Mouse (Mus musculus) brown adipose tissue, adult 24 weeks (tissue): Measurements from ENCODE around the gene Nr2f6. TPM values are rescaled to one million over a fixed set of nuclear protein-coding genes. Genes with fewer than 3 reads are reported as not detected.
A peak's percentile ranks its signal among the peaks of the same experiment; 100 is the strongest.

Experiments used
- H3K27ac ChIP-seq: fragments of 200-500 bp; replicated peaks from 2 replicates; pipeline ENCODE4 v1.5.1; 2012; ENCODE audit warnings: low read depth, mild to moderate bottlenecking, low read length
- H3K4me1 ChIP-seq: fragments of 200-500 bp; 2 replicates; pipeline ENCODE4 v1.6.1; 2012; ENCODE audit warnings: low read length, mixed read lengths; ENCODE audit not compliant: control insufficient read depth, insufficient read depth, insufficient read length
- H3K4me3 ChIP-seq: fragments of 200-500 bp; 2 replicates; pipeline ENCODE4 v1.5.1; 2012; ENCODE audit warnings: low read depth, mild to moderate bottlenecking, low read length, moderate library complexity; ENCODE audit not compliant: insufficient read depth
- polyA plus RNA-seq: library from polyadenylated mRNA; stranded (reverse); fragments of >200 nt; gene quantifications from 2 replicates; pipeline ENCODE4 v1.2.4, GENCODE M21; 2012; ENCODE audit not compliant: missing spikeins, insufficient read depth, insufficient read length

Nr2f6 gene
- 43.4 and 56.0 TPM in 2 replicates for polyA plus RNA-seq

GRCm38 (mm10) chr8:71381421-71381970, at the start of gene Nr2f6:
Gene Nr2f6 (minus strand): TSS chr8:71381960.
- Histone ChIP-seq H3K27ac (peak within 1 kb of the TSS; percentile 86), H3K4me3 (peak within 1 kb of the TSS; percentile 93), H3K4me1 (peaks cover 24% of the 10 kb centered on the region)

GRCm38 (mm10) chr8:71422121-71422520, 40.4 kb upstream of the Nr2f6 start:
- no peak overlapping the region for H3K4me3 ChIP-seq
- no peak overlapping the region for H3K27ac ChIP-seq
- no peaks in the 10 kb centered on the region for H3K4me1 ChIP-seq

GRCm38 (mm10) chr8:71411535-71412273, 29.9 kb upstream of the Nr2f6 start:
- H3K27ac ChIP-seq, result no peak overlapping the region
- no peak overlapping the region for H3K4me3 ChIP-seq
- no peaks in the 10 kb centered on the region for H3K4me1 ChIP-seq

- Histone ChIP-seq H3K27ac (no peak overlapping the region), H3K4me1 (no peaks in the 10 kb centered on the region; the same call in 1 of the 2 replicates), H3K4me3 (no peak overlapping the region)
Measured at GRCm38 (mm10) chr8:71408231-71408630, 26.5 kb upstream of the Nr2f6 start.

- no peak overlapping the region for H3K27ac ChIP-seq
- no peak overlapping the region for H3K4me3 ChIP-seq
- H3K4me1 ChIP-seq, result no peaks in the 10 kb centered on the region; the same call in 1 of the 2 replicates
Measured at GRCm38 (mm10) chr8:71407441-71407840, 25.7 kb upstream of the Nr2f6 start.

- Histone ChIP-seq H3K4me3 (peak overlapping the region; percentile 39), H3K4me1 (no peaks in the 10 kb centered on the region; the same call in 1 of the 2 replicates), H3K27ac (no peak overlapping the region)
Measured at GRCm38 (mm10) chr8:71406099-71407015, 24.6 kb upstream of the Nr2f6 start.

- H3K4me3 ChIP-seq, result peak within 1 kb of the TSS; percentile 40
- no peaks in the 10 kb centered on the region; the same call in 1 of the 2 replicates for H3K4me1 ChIP-seq
- H3K27ac ChIP-seq, result no peak within 1 kb of the TSS
Measured at GRCm38 (mm10) chr8:71405401-71406098, 23.8 kb upstream of the Nr2f6 start, which contains the start of gene Ankle1. Gene Ankle1 (plus strand): TSS chr8:71406010.

- Histone ChIP-seq H3K4me1 (no peaks in the 10 kb centered on the region; the same call in 1 of the 2 replicates), H3K4me3 (no peak overlapping the region), H3K27ac (no peak overlapping the region)
Measured at GRCm38 (mm10) chr8:71404951-71405351, 23.2 kb upstream of the Nr2f6 start.

GRCm38 (mm10) chr8:71404011-71404410, 22.3 kb upstream of the Nr2f6 start:
- Histone ChIP-seq H3K27ac (no peak overlapping the region), H3K4me1 (no peaks in the 10 kb centered on the region; the same call in 1 of the 2 replicates), H3K4me3 (no peak overlapping the region)

- H3K4me1 ChIP-seq, result no peaks in the 10 kb centered on the region; the same call in 1 of the 2 replicates
- H3K27ac ChIP-seq, result no peak overlapping the region
- H3K4me3 ChIP-seq, result no peak overlapping the region
Measured at GRCm38 (mm10) chr8:71403107-71403885, 21.5 kb upstream of the Nr2f6 start.

GRCm38 (mm10) chr8:71402446-71402964, 20.7 kb upstream of the Nr2f6 start:
- Histone ChIP-seq H3K27ac (no peak overlapping the region), H3K4me3 (no peak overlapping the region), H3K4me1 (peaks cover 4% of the 10 kb centered on the region)

GRCm38 (mm10) chr8:71401454-71401853, 19.7 kb upstream of the Nr2f6 start:
- H3K27ac ChIP-seq, result no peak overlapping the region
- no peak overlapping the region for H3K4me3 ChIP-seq
- H3K4me1 ChIP-seq, result peaks cover 8% of the 10 kb centered on the region

GRCm38 (mm10) chr8:71400826-71401225, 19.1 kb upstream of the Nr2f6 start:
- Histone ChIP-seq H3K4me1 (peaks cover 8% of the 10 kb centered on the region), H3K4me3 (no peak overlapping the region), H3K27ac (no peak overlapping the region)

GRCm38 (mm10) chr8:71397701-71398100, 15.9 kb upstream of the Nr2f6 start:
- Histone ChIP-seq H3K27ac (no peak overlapping the region), H3K4me3 (peak overlapping the region; percentile 78), H3K4me1 (peaks cover 8% of the 10 kb centered on the region)
